Mouse (Mus musculus) heart, postnatal 25 days (tissue): ENCODE data around the gene Bnip3. TPM values are rescaled to one million over a fixed set of nuclear protein-coding genes. Genes with fewer than 3 reads are reported as not detected.

ENCODE experiments used
- DNase-seq: peaks from one replicate; pipeline ENCODE4 v3.0.0; 2022; ENCODE audit warnings: low spot score
- intact Hi-C: fragments of 180-260 bp; cut with DNase I; formaldehyde crosslinking; loops from one replicate; pipeline ENCODE4 v1.15.1; 2025
- total RNA-seq, 2 experiments: library from RNA; stranded (reverse); gene quantifications; 2 replicates each; pipeline ENCODE4 v1.2.3; 2021

The Bnip3 gene
- 100 to 1,000 TPM; 206 to 234 TPM for total RNA-seq

GRCm38 (mm10) chr7:138909277-138910192 lies at the start of gene Bnip3:
Gene Bnip3 (minus strand): TSS chr7:138909519.
- intact Hi-C loops = loop anchor here (5.0 to 10.0 kb wide), 2 partner anchors 62 to 455 kb away; partner anchors contain the start of genes Mapk1ip1 and Ppp2r2d
- DNase-seq = peak; percentile 82

DNA sequence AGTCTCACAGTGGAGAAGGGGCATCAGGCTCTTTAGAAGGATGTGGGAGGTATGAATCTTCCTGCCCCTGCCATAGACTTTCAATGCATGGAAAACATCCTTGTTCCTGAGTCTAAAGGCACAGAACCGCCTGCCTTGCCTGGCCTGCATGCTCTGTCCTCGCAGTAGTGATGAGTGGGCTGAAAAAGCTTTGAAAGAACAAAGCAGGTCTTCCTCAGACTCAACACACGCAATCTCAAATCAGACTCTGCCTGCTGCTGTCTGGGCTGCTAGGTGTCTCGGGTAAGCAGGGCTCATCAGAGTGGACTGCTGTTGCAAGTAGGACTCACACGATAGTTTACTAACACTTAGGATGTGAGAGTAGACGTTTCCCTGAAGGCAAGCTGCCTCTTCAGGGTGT lies 47.8 kb upstream of the Bnip3 start:
- DNase-seq = no peak
- intact Hi-C loops = no loop called here

DNA sequence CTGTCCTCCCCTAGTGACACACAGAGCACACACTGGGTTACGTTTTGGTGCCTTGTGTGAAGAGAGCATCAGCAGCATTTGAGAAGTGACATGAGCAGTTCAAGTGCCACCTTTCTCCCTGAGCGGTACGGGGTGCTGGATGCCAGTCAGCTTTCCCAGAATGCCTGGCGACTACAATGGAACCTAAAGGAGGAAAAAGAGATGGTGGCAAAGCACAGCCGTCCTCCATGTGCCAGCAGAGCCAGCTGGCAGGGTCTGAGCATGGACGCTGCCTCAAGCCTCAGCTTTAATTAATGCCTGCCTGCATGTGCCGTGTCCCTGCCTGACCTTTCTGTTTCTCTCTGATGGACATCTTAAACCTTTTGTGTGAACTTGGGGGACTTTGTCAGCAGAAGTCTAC lies 46.5 kb upstream of the Bnip3 start:
- no peak for DNase-seq
- intact Hi-C loops = no loop called here

DNA sequence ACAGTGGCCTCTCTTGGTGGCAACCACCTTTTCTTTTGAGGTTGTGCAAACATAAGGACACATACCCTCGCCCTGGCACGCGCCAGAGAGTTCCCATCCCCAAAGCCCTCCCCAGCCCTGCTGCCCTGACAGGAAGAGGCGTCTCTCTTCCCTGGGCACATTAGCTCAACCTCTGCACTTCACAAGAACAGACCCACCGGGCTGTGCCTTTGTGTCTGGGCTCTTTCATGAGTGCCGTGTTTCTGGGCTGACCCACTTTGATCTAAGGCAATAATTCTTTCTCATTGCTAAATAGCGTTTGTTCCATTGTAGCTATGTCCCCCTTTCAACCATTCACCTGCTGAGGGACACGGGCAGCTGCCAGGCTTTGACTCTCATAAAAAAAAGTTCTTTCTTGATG lies 39.0 kb upstream of the Bnip3 start:
- no peak for DNase-seq
- intact Hi-C loops = no loop called here

DNA sequence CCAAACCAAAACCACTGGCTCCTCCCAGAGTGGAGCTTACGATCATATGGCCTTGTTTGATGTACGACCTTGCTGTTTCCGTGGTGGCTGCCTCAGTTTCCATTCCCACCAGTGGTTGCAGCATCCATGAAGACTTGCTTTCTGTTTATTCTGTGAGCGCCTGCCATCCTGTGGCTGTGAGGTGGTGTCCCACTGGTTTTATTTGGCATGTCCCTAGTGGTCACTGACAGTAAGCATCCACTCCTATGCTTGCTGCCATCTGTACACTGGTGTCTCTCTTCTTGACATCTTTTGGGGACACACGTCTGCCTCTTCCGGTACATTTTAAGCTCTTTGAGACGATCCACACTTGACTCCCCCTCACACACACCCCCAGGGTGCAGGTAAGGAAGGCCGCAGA lies 38.4 kb upstream of the Bnip3 start:
- intact Hi-C loops = no loop called here
- no peak for DNase-seq

DNA sequence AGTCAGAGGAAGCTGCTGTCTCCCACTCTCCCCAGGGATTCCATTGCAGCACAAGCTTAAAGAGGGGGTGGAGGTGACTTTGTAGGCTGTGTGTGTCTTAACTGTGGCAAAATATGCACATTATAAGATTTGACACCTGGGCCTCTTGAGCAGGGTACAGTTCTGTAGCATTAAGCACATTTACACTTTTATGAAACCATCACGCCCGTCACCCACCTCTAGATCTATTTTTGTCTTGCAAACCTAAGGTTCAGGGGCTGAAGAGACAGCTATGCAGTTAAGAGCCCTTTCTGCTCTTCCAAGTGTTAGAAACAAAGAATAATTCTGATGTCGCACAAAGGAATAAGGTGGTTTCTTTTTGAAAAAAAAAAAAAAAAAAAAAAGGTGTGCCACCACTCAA lies 36.3 kb upstream of the Bnip3 start:
- intact Hi-C loops = no loop called here
- no peak for DNase-seq

DNA sequence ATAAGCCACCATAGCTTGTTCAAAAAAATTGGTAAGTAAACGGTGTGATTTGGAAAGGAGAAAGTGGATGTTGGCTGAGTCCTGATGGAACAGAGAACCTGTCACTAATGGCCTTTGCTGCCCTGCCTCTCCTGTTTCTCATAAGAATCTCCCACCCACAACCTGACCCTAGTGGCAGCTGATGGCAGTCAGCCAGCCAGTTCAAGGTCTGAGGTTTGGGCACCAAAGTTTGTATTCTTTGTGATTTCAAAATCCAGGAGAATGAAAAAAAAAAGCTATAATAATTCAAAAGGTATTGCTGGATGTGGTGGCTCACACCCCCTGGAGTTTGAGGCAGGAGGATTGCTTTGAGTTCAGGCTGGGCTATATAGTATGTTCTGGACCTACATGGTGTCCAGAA lies 33.0 kb upstream of the Bnip3 start:
- intact Hi-C loops = no loop called here
- DNase-seq = no peak

DNA sequence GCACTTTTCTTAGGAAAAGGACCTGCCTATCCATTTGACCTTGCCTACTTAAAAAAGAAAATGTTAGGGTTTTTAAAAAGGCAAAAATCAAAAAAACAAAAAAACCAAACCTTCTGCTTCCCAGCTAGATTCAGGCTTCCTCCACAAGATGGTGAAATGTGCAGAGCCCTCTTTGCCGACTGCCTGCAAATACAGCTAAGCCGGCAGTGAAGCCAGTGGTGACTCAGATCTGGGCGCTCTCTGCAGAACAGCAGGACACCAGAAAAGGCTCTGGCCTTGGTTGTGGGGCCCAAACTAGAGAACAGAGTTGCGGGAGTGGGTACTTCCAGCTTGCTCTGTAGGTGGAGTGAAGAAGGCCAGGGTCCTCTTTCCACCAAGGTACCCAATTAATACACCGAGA lies 32.3 kb upstream of the Bnip3 start:
- intact Hi-C loops = no loop called here
- no peak for DNase-seq

DNA sequence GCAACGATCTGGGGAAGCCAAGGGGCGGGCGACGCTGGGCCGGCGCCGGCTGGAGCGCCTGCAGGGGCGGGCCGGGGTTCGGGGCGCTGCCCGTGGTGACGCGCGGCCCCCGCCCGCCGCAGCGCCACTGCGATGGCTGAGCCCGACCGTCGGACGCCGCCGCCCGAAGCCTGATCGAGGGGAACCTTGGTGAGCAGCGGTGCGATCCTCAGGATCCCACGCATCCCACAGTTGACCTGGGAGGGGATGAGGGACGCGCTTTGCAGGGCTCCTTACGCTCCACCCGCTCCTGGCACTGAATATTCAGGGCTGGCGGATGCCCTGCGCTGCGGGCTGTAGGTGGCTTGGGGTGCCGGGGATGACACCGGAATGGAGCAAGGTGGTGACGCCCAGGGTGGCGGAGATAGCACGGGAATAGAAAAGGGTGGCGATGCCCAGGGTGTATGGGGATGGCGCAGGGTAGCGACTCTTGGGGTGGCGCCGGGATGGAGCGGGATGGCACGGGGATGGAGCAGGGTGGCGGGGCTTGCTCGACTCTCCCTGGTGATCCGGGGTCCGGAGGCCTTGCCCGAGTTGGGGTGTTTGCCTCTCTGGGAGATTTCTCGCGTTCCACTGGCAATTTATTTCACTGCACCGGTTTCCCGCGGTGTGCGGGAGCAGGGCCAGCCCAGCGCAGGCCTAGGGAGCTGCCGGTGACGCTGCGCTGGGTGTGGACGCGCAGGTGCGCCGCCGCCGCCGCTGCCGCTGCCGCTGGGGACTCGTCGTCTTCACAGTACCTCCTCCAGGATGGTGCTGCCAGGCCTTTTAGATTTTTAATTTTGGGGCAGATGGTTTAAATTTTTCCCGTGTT lies 31.5 kb upstream of the Bnip3 start, which contains the start of gene Jakmip3:
Gene Jakmip3, plus strand, starts transcription at position 119 of the 850 bp plus-strand sequence.
- intact Hi-C loops = no loop called here
- no peak for DNase-seq

DNA sequence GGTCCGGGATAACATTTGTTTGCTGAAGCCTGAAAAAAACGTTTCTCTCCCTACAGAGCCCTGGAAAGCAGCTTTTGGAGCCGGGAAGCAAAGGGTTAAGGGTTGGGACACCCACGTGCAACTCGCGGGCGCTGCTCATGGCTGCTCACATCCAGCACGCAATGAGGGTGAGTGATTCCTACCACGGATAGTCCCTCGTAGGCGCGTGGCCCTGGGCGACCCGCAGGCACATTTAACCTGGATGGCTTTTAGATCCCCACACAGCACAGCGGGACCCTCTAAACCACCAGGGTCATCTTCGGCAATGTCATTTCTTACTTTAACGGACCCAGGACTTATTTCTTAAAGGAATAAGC lies 30.9 kb upstream of the Bnip3 start:
- intact Hi-C loops = no loop called here
- DNase-seq = no peak

- intact Hi-C loops = no loop called here
- DNase-seq = no peak
Observed at GRCm38 (mm10) chr7:138938991-138939390, 29.7 kb upstream of the Bnip3 start.

GRCm38 (mm10) chr7:138934523-138934922 lies 25.2 kb upstream of the Bnip3 start:
- DNase-seq = no peak
- intact Hi-C loops = no loop called here

GRCm38 (mm10) chr7:138928456-138928855 lies 19.1 kb upstream of the Bnip3 start:
- intact Hi-C loops = no loop called here

GRCm38 (mm10) chr7:138923756-138924425 lies 14.6 kb upstream of the Bnip3 start:
- DNase-seq = no peak
- intact Hi-C loops = loop anchor here (1.0 kb wide), 1 partner anchor 84 kb away; no protein-coding TSS in a partner anchor

More at GRCm38 (mm10) chr7:138928456-138928855, 19.1 kb upstream of the Bnip3 start:
- DNase-seq = no peak

GRCm38 (mm10) chr7:138921611-138922010 lies 12.3 kb upstream of the Bnip3 start:
- intact Hi-C loops = no loop called here
- DNase-seq = no peak

- intact Hi-C loops = no loop called here
Observed at GRCm38 (mm10) chr7:138919156-138919944, 10.0 kb upstream of the Bnip3 start.

GRCm38 (mm10) chr7:138913616-138914015 lies 4.3 kb upstream of the Bnip3 start:
- DNase-seq = no peak
- intact Hi-C loops = no loop called here

More at GRCm38 (mm10) chr7:138919156-138919944, 10.0 kb upstream of the Bnip3 start:
- DNase-seq = peak; percentile 86

DNA sequence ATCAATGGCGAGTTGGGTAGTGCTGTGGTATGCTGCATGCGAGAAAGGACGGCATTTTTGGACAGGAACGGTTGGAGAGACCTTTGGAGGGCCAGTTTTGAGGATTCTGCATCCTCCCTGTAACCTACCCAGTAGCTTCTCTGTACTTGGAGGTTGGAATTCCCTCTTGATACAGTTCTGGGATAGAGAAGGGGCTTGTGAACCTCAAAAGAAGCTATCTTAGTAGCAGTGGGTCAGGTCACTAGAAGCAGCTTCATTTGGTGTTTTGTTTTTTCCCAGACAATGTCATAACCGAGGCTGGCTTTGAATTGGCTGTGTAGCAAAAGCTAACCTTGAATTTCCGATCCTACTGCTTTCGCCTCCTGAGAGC lies 859 bp upstream of the Bnip3 start:
- intact Hi-C loops = no loop called here
- no peak for DNase-seq

DNA sequence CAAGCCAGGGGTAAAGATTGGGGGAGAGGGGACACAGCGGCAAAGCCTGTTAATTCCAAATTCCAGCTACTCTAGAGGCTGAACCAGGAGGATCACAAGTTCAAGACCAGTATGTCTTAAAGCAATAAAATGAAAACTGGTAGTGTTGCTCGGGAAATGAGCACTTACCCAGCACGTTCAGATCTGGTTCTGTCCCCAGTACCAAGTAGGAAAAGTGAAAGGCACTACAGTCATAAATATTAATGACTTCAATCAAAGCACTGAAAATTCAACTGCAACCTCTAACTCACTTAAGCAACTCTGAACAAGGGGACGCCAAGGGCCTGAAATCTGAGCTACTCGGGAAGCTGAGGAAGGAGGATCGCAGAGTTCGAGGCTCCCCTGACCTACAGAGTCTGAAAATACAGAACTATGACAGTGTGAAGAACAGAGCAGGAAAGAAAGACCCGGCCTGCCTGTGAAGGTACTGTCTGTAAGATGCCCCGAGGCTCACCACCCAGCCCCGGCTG lies 497 bp downstream of the Bnip3 start:
- no peak for DNase-seq
- intact Hi-C loops = loop anchor here (5.0 to 10.0 kb wide), 2 partner anchors 62 to 456 kb away; partner anchors contain the start of genes Mapk1ip1 and Ppp2r2d
